Mouse (Mus musculus) spleen, postnatal 4 days (tissue): ENCODE data around the gene Lrrc15.

Experiments
- DNase-seq, 2 experiments: peaks; one replicate each; pipeline ENCODE4 v3.0.0; 2022; ENCODE audit warnings: low spot score in 2 of 2

Gene Lrrc15

GRCm38 (mm10) chr16:30275558-30276340 lies 7.3 kb downstream of the Lrrc15 start:
- DNase-seq, result no peak

GRCm38 (mm10) chr16:30273065-30273464 lies 10.0 kb downstream of the Lrrc15 start:
- no peak for DNase-seq

GRCm38 (mm10) chr16:30271941-30272595 lies 11.0 kb downstream of the Lrrc15 start:
- DNase-seq, result no peak

GRCm38 (mm10) chr16:30271223-30271761 lies 11.8 kb downstream of the Lrrc15 start:
- no peak for DNase-seq

- no peak for DNase-seq
Measured at GRCm38 (mm10) chr16:30267359-30267758, 15.7 kb downstream of the Lrrc15 start, which contains the start of gene Cpn2. Gene Cpn2, minus strand, starts transcription at chr16:30267499.

- no peak for DNase-seq
Measured at GRCm38 (mm10) chr16:30266561-30266960, 16.5 kb downstream of the Lrrc15 start.

- DNase-seq, result no peak
Measured at GRCm38 (mm10) chr16:30265611-30266010, 17.4 kb downstream of the Lrrc15 start.

- DNase-seq, result no peak
Measured at GRCm38 (mm10) chr16:30263156-30263555, 19.9 kb downstream of the Lrrc15 start.

GRCm38 (mm10) chr16:30262664-30263063 lies 20.4 kb downstream of the Lrrc15 start:
- DNase-seq, result peak; percentile 51 to 83

- DNase-seq, result no peak
Measured at GRCm38 (mm10) chr16:30262157-30262556, 20.9 kb downstream of the Lrrc15 start.

GRCm38 (mm10) chr16:30261341-30261740 lies 21.7 kb downstream of the Lrrc15 start:
- DNase-seq, result no peak

- no peak for DNase-seq
Measured at GRCm38 (mm10) chr16:30260012-30260635, 22.9 kb downstream of the Lrrc15 start.

GRCm38 (mm10) chr16:30259444-30259843 lies 23.6 kb downstream of the Lrrc15 start:
- DNase-seq, result no peak

- DNase-seq, result no peak
Measured at GRCm38 (mm10) chr16:30258441-30258840, 24.6 kb downstream of the Lrrc15 start.

- DNase-seq, result no peak
Measured at GRCm38 (mm10) chr16:30257718-30258117, 25.3 kb downstream of the Lrrc15 start.

- no peak for DNase-seq
Measured at GRCm38 (mm10) chr16:30255061-30255460, 28.0 kb downstream of the Lrrc15 start.

- no peak for DNase-seq
Measured at GRCm38 (mm10) chr16:30253900-30254299, 29.2 kb downstream of the Lrrc15 start.

GRCm38 (mm10) chr16:30253374-30253773 lies 29.7 kb downstream of the Lrrc15 start:
- DNase-seq, result no peak

- DNase-seq, result peak; percentile 79 to 93
Measured at GRCm38 (mm10) chr16:30252003-30252418, 31.0 kb downstream of the Lrrc15 start.

- no peak for DNase-seq
Measured at GRCm38 (mm10) chr16:30244037-30244700, 38.9 kb downstream of the Lrrc15 start.

GRCm38 (mm10) chr16:30241623-30242022 lies 41.4 kb downstream of the Lrrc15 start:
- no peak for DNase-seq

GRCm38 (mm10) chr16:30238791-30239190 lies 44.3 kb downstream of the Lrrc15 start:
- DNase-seq, result no peak
